Mouse (Mus musculus): ENCODE data around the gene Snap23.

DNA sequence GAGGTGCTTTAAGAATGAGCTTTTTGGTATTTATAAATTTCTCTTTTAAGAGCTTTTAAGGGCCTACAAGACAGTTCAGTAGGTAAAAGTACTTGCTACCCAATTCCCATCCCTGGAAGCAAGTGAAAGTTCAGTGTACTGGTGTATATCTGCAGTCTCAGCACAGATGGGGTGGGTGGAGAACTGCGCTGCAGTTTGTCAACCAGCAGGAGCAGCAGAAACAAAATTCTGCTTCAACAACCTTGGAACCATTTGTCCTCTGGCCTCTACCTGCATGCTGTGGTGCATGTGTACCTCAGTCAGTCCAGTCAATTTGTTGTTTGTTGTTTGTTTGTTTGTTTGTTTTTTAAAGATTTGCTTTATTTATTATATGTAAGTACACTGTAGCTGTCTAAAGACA is 24.8 kb downstream of the Snap23 start:
- TF ChIP-seq POLR2A (IDR thresholded peaks at IDR 0.05; ENCODE audit: insufficient read depth, low read depth, low read length) (no peak), CTCF (IDR thresholded peaks at IDR 0.05) (no peak; the same call in 1 of the 2 replicates), EP300 (IDR thresholded peaks at IDR 0.05; ENCODE audit: insufficient read depth, low read depth, low read length) (no peak)

Data from heart, adult 2 months (tissue).